12 mouse cellular contexts compared by ENCODE assay signal in the genomic region with DNA sequence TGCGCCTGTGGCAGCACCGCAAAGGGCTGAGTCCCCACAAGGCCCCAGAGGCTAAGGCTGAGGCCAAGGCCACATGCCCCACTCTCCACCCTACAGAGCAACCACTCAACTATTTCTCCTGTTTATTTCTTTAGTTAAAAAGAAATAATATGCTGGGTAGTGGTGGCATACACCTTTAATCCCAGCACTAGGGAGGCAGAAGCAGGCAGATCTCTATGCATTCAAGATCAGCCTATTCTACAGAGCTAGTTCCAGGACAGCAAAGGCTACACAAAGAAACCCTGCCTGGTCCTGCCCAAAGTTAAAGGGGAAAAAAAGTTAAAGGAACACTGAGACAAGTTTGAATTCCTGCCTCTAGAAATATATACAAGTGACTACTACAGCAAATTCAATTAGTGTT.
"Had no signal": no experiment of that assay in that cellular context is flagged by ENCODE, and none has a peak within 500 bp of the region (broad histone marks: within the 10 kb centered on the region; RNA-seq: fewer than 3 reads in every experiment).

TSS of gene Gm4707 (minus strand) at position 101 of the 400 bp plus-strand sequence.

- ATAC-seq: liver, postnatal 0 days; midbrain, embryonic 13.5 days; midbrain, embryonic 15.5 days had no signal

- DNase-seq: liver, postnatal 0 days; lung, embryonic 14.5 days; lung, postnatal 10 days; lung, postnatal 4 days; right cerebral cortex, postnatal 25 days; right cerebral cortex, postnatal 4 days; spleen, adult 18-20 months; thymus, adult 18-20 months; thymus, postnatal 14 days; thymus, postnatal 36 days had no signal
